Mouse (Mus musculus): ENCODE measurements around the gene Sec24b. TPM values are rescaled to one million over a fixed set of nuclear protein-coding genes. Genes with fewer than 3 reads are reported as not detected.

Sec24b gene
- polyA plus RNA-seq, 1 experiment from 2014 or later, result 31.8 TPM

GRCm38 (mm10) chr3:130079794-130080193 is 18.4 kb upstream of the Sec24b start:
- Histone ChIP-seq H3K9ac (replicated peaks) (no peak overlapping the region), H3K4me2 (no peak overlapping the region), H3K4me3 (replicated peaks) (no peak overlapping the region), H3K27me3 (no peaks in the 10 kb centered on the region), H3K27ac (no peak overlapping the region), H3K36me3 (no peaks in the 10 kb centered on the region), H3K4me1 (replicated peaks) (no peaks in the 10 kb centered on the region), H3K9me3 (no peaks in the 10 kb centered on the region)
- 15% methylated on average over 1 of the region's 1 CpGs for WGBS
- ATAC-seq (ENCODE audit: insufficient number of reproducible peaks, insufficient read depth, low FRiP score, low TSS enrichment, low read depth), result no peak

GRCm38 (mm10) chr3:130077291-130077690 is 15.9 kb upstream of the Sec24b start:
- no peak overlapping the region for H3K9ac ChIP-seq (replicated peaks)
- no peaks in the 10 kb centered on the region for H3K9me3 ChIP-seq
- H3K27ac ChIP-seq, result no peak overlapping the region
- no peak overlapping the region for H3K4me2 ChIP-seq
- no peak overlapping the region for H3K4me3 ChIP-seq (replicated peaks)
- H3K36me3 ChIP-seq, result no peaks in the 10 kb centered on the region
- WGBS, result 91% methylated on average over 9 of the region's 9 CpGs
- H3K27me3 ChIP-seq, result no peaks in the 10 kb centered on the region
- peaks cover 6% of the 10 kb centered on the region for H3K4me1 ChIP-seq (replicated peaks)
- no peak for ATAC-seq (ENCODE audit: insufficient number of reproducible peaks, insufficient read depth, low FRiP score, low TSS enrichment, low read depth)

GRCm38 (mm10) chr3:130075746-130076145 is 14.4 kb upstream of the Sec24b start:
- Histone ChIP-seq H3K36me3 (no peaks in the 10 kb centered on the region), H3K4me2 (no peak overlapping the region), H3K9me3 (no peaks in the 10 kb centered on the region), H3K27me3 (no peaks in the 10 kb centered on the region), H3K4me3 (replicated peaks) (no peak overlapping the region), H3K9ac (replicated peaks) (no peak overlapping the region), H3K4me1 (replicated peaks) (peaks cover 6% of the 10 kb centered on the region), H3K27ac (no peak overlapping the region)
- no peak for ATAC-seq (ENCODE audit: insufficient number of reproducible peaks, insufficient read depth, low FRiP score, low TSS enrichment, low read depth)
- 68% methylated on average over 1 of the region's 1 CpGs for WGBS

DNA sequence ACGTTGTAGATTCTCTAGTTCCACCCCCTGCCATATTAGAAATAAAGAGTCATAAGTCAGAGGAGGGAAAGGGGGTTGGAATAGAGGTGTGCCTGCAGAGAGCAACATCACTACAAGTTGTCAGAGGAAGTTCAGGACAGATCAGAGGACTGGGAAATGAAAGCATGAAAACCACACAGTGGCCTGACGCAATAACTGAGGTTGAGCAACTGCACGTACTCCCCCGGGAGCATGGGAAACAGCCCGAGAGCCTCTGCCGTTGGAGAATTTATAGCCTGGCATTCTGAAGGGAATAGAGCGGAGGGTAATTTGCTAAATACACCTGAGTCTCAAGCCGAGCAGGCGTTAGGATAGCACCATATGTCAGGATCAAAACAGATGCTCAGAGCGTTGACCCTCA is 11.7 kb upstream of the Sec24b start:
- H3K9ac ChIP-seq (replicated peaks), result no peak overlapping the region
- no peak for ATAC-seq (ENCODE audit: insufficient number of reproducible peaks, insufficient read depth, low FRiP score, low TSS enrichment, low read depth)
- H3K27me3 ChIP-seq, result no peaks in the 10 kb centered on the region
- 25% methylated on average over 10 of the region's 10 CpGs for WGBS
- no peak overlapping the region for H3K27ac ChIP-seq
- no peak overlapping the region for H3K4me3 ChIP-seq (replicated peaks)
- peak overlapping the region; percentile 32; the same call in 1 of the 2 replicates for H3K4me2 ChIP-seq
- H3K9me3 ChIP-seq, result no peaks in the 10 kb centered on the region
- no peaks in the 10 kb centered on the region for H3K36me3 ChIP-seq
- H3K4me1 ChIP-seq (replicated peaks), result peaks cover 6% of the 10 kb centered on the region

DNA sequence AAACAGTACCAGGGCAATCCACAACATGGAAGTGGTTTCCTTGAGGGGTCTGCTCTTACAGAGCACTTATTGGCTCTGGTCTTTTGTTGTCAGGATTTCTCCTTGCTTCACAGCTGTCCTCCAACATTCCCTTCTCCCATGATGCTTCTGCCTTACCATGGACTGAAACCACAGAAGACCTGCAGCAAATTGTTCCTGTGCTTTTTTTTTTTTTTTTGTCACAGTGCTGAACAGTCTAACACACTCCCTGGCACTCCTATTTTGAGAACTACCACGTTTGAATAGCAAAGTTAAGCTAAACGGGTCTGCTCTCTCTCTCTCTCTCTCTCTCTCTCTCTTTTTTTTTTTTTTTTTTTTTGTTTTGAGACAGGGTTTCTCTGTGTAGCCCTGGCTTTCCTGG is 10.6 kb upstream of the Sec24b start:
- no peak overlapping the region for H3K4me3 ChIP-seq (replicated peaks)
- no peak for ATAC-seq (ENCODE audit: insufficient number of reproducible peaks, insufficient read depth, low FRiP score, low TSS enrichment, low read depth)
- H3K27me3 ChIP-seq, result no peaks in the 10 kb centered on the region
- H3K9me3 ChIP-seq, result no peaks in the 10 kb centered on the region
- no peak overlapping the region for H3K9ac ChIP-seq (replicated peaks)
- 90% methylated on average over 2 of the region's 2 CpGs for WGBS
- H3K4me2 ChIP-seq, result no peak overlapping the region
- no peaks in the 10 kb centered on the region for H3K36me3 ChIP-seq
- H3K4me1 ChIP-seq (replicated peaks), result peaks cover 6% of the 10 kb centered on the region
- no peak overlapping the region for H3K27ac ChIP-seq

DNA sequence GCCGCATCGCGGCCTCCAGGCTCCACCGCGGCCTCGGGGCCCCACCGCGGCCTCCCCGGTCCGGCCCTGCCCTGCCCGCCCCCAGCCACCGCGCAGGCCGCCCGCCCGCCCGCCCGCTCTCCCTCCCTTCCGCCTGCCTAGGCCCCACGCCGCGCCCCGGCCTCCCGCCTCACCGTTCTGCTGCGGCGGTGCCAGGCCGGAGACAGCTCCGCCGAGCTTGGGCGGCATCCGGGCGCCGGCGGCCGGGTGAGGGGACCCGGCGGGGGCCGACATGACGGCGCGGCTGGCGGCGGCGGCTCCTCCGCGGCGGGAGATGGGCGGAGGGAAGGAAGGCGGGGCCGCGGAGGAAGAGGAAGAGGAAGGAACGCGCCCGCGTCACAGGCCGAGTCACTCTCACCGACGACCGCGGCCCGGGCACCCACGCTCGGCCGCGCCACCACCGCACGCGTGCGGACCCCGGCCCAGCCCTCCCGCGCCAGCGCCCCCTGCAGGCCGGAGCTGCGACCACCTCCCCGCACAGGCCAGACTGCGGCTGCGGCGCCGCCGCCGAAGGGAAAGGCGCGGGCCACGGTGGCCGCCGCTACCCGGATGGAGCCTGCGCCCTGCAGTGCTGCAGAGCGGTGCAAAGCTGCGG is 840 bp downstream of the Sec24b start:
- no peaks in the 10 kb centered on the region for H3K27me3 ChIP-seq
- peak overlapping the region; percentile 99 for H3K4me3 ChIP-seq (replicated peaks)
- H3K9me3 ChIP-seq, result no peaks in the 10 kb centered on the region
- WGBS, result 2% methylated on average over 73 of the region's 92 CpGs
- ATAC-seq (ENCODE audit: insufficient number of reproducible peaks, insufficient read depth, low FRiP score, low TSS enrichment, low read depth), result peak; percentile 94
- peak overlapping the region; percentile 98 for H3K9ac ChIP-seq (replicated peaks)
- peak overlapping the region; percentile 99 for H3K27ac ChIP-seq
- peaks cover 10% of the 10 kb centered on the region; the same call in 1 of the 2 replicates for H3K36me3 ChIP-seq
- H3K4me1 ChIP-seq (replicated peaks), result peaks cover 32% of the 10 kb centered on the region
- H3K4me2 ChIP-seq, result peak overlapping the region; percentile 70

GRCm38 (mm10) chr3:130059805-130060395 is 1.5 kb downstream of the Sec24b start:
- no peaks in the 10 kb centered on the region for H3K27me3 ChIP-seq
- H3K4me3 ChIP-seq (replicated peaks), result peak overlapping the region; percentile 99
- peak overlapping the region; percentile 70 for H3K4me2 ChIP-seq
- peaks cover 32% of the 10 kb centered on the region for H3K4me1 ChIP-seq (replicated peaks)
- H3K9me3 ChIP-seq, result no peaks in the 10 kb centered on the region
- H3K36me3 ChIP-seq, result peaks cover 16% of the 10 kb centered on the region; the same call in 1 of the 2 replicates
- peak overlapping the region; percentile 99 for H3K27ac ChIP-seq
- ATAC-seq (ENCODE audit: insufficient number of reproducible peaks, insufficient read depth, low FRiP score, low TSS enrichment, low read depth), result peak; percentile 54
- H3K9ac ChIP-seq (replicated peaks), result peak overlapping the region; percentile 98
- WGBS, result under 1% methylated on average over 42 of the region's 42 CpGs

GRCm38 (mm10) chr3:130058488-130058887 is 2.9 kb downstream of the Sec24b start:
- H3K4me1 ChIP-seq (replicated peaks), result peaks cover 40% of the 10 kb centered on the region
- peak overlapping the region; percentile 70 for H3K4me2 ChIP-seq
- no peak overlapping the region for H3K27ac ChIP-seq
- peaks cover 23% of the 10 kb centered on the region for H3K36me3 ChIP-seq
- ATAC-seq (ENCODE audit: insufficient number of reproducible peaks, insufficient read depth, low FRiP score, low TSS enrichment, low read depth), result no peak
- H3K9me3 ChIP-seq, result no peaks in the 10 kb centered on the region
- 75% methylated on average over 2 of the region's 2 CpGs for WGBS
- no peaks in the 10 kb centered on the region for H3K27me3 ChIP-seq
- no peak overlapping the region for H3K9ac ChIP-seq (replicated peaks)
- no peak overlapping the region for H3K4me3 ChIP-seq (replicated peaks)

DNA sequence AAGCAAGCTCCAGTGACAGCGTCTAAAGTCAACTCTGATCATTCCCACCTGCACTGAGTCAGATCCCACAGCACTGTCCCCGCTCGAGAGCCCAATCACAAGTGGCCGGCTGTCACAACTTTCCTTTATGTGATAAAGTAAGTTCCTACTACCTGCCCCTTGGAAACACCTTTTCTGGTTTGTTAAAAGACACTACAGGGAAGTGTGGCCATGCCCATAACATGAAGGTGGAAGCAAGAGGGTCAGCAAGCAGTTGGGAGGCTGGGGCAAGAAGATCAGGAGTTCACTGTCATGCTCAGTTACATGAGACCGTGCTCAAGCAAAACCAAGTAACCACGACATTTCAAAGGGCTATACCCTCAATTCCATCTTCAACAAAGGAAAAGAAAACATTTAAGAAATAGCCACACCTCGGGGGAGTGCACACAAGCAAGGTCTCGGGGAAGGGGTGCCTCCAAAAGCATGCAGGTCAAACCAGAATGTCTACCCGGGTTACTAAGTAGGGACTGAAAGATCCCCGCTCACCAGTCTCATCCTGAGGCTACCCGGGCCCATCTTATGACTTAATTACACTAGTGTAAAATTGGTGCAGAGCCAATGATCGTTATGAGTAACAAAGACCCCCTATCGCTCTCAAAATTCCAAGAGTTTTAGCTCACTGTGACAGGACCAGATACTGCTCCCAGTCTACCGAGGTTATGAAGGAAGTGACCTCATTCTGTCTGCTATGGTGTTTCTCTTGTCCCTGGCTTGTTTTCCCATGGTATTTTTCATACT is 3.6 kb downstream of the Sec24b start:
- H3K27me3 ChIP-seq, result no peaks in the 10 kb centered on the region
- no peak for ATAC-seq (ENCODE audit: insufficient number of reproducible peaks, insufficient read depth, low FRiP score, low TSS enrichment, low read depth)
- H3K4me1 ChIP-seq (replicated peaks), result peaks cover 45% of the 10 kb centered on the region
- H3K4me3 ChIP-seq (replicated peaks), result no peak overlapping the region
- no peak overlapping the region for H3K9ac ChIP-seq (replicated peaks)
- H3K36me3 ChIP-seq, result peaks cover 23% of the 10 kb centered on the region
- no peak overlapping the region for H3K27ac ChIP-seq
- H3K9me3 ChIP-seq, result no peaks in the 10 kb centered on the region
- no peak overlapping the region for H3K4me2 ChIP-seq
- 78% methylated on average over 14 of the region's 14 CpGs for WGBS

DNA sequence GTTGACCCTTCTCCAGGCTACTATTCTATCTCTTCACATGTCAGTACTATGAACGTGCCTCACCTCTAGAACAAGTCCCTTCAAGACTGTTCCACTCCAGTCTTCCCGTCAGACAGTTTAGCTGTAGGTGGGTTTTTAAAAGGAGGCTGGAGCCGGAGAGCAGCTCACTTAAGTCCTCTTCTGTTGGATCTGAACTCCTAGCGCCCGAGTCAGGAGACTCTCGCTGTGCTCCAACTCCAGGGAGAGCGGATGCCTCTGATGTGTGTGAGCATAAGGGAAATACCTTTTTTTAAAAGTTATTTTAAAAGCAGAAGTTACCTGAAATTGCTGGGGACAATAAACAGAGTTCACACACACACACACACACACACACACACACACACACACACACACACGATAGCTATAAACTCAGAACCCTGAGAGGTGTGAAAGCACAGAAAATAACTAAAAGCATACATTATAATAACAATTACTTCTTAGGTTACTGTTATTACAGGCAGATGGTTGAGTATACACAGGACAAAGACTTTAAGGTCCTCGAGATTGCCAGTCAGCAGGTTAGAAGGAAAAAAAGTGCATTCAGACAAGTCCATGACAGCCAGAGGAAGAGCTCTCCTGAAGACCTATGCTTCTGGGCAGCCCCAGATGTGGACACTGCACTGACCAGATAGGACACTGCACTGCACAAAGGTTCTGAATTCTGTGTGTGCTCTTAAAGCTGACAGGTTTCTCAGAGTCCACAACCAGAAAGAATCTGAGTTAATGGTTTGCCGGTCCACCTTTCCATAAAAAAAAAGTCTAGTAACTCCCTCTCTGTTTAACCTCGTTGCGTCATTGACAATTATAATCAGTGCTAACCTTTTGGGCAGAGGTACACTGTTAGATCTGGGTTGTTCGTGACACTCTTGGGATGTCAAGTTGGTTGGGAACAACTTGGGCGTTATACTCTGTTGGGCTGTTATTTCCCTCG is 5.7 kb downstream of the Sec24b start:
- H3K27me3 ChIP-seq, result no peaks in the 10 kb centered on the region
- ATAC-seq (ENCODE audit: insufficient number of reproducible peaks, insufficient read depth, low FRiP score, low TSS enrichment, low read depth), result no peak
- H3K36me3 ChIP-seq, result peaks cover 23% of the 10 kb centered on the region
- 87% methylated on average over 15 of the region's 15 CpGs for WGBS
- no peak overlapping the region for H3K27ac ChIP-seq
- H3K9ac ChIP-seq (replicated peaks), result no peak overlapping the region
- no peak overlapping the region for H3K4me3 ChIP-seq (replicated peaks)
- H3K4me1 ChIP-seq (replicated peaks), result peaks cover 40% of the 10 kb centered on the region
- no peak overlapping the region for H3K4me2 ChIP-seq
- no peaks in the 10 kb centered on the region for H3K9me3 ChIP-seq
